Mouse (Mus musculus) small intestine, adult 2 months (tissue): ENCODE measurements around the gene Hes7. TPM values are rescaled to one million over a fixed set of nuclear protein-coding genes. Genes with fewer than 3 reads are reported as not detected.

Experiments used
- H3K27ac ChIP-seq: fragments of 200-500 bp; 2 replicates; pipeline ENCODE4 v1.5.1; 2012; ENCODE audit warnings: low read depth, low read length, control low read depth, inconsistent platforms; ENCODE audit not compliant: insufficient read depth
- H3K27me3 ChIP-seq: fragments of 200-500 bp; 2 replicates; pipeline ENCODE4 v1.6.1; 2012; ENCODE audit warnings: mild to moderate bottlenecking, moderate library complexity, low read length, inconsistent platforms; ENCODE audit not compliant: control insufficient read depth, insufficient read depth
- H3K36me3 ChIP-seq: fragments of 200-500 bp; 2 replicates; pipeline ENCODE4 v1.6.1; 2012; ENCODE audit warnings: mild to moderate bottlenecking, low read length, control low read depth, inconsistent platforms; ENCODE audit not compliant: control insufficient read depth, insufficient read depth
- H3K4me1 ChIP-seq: fragments of 200-500 bp; 2 replicates; pipeline ENCODE4 v1.6.1; 2012; ENCODE audit warnings: low read length, inconsistent platforms, mixed read lengths; ENCODE audit not compliant: control insufficient read depth, insufficient read depth, insufficient read length
- H3K4me3 ChIP-seq: fragments of 200-500 bp; 2 replicates; pipeline ENCODE4 v1.5.1; 2012; ENCODE audit warnings: low read depth, mild to moderate bottlenecking, control low read depth, inconsistent platforms, low read length, moderate library complexity
- CTCF ChIP-seq: fragments of 200-500 bp; IDR thresholded peaks from 2 replicates; pipeline ENCODE4 v1.5.1; 2012; ENCODE audit warnings: low read depth, mild to moderate bottlenecking, control low read depth, inconsistent platforms, low read length, moderate library complexity, mixed read lengths; ENCODE audit not compliant: insufficient replicate concordance, insufficient read length; ENCODE audit errors: extremely low read depth
- POLR2A ChIP-seq: fragments of 200-500 bp; IDR thresholded peaks from 2 replicates; pipeline ENCODE4 v1.6.1; 2012; ENCODE audit warnings: low read depth, mild to moderate bottlenecking, control low read depth, inconsistent platforms, low read length, moderate library complexity
- WGBS: fragments of 180-500 bp; shearing (Covaris S2); methylation state at CpG from one replicate; pipeline ENCODE4 v1.1.7; 2018; 5-methylcytosine and 5-hydroxymethylcytosine counted together
- polyA plus RNA-seq: library from polyadenylated mRNA; depleted of rRNA; stranded (reverse); fragments of >200 nt; gene quantifications from 2 replicates; pipeline ENCODE4 v1.2.3, GENCODE M21; 2012

Gene Hes7
- polyA plus RNA-seq, 1 experiment, result 1.1 TPM

DNA sequence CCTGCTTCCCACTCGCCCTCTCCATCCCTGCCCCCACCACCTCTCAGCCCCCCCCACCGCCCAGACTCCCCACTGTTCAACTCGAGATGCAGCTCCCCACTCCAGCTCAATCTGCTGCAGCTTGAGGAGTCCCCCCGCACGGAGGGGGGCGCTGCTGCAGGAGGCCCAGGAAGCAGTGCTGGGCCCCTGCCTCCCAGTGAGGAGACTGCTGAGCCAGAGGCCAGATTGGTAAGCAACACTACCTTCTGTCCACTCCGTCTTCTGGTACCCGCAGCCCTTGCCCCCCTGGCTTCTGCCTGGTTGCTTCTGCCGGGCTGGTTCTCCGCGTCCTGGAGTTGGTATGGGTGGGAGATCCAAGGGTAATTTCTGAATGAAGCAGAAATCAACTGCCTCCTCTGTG lies 13.4 kb upstream of the Hes7 start:
- 91% methylated on average over 11 of the region's 11 CpGs for WGBS
- H3K36me3 ChIP-seq, result peaks cover 77% of the 10 kb centered on the region

DNA sequence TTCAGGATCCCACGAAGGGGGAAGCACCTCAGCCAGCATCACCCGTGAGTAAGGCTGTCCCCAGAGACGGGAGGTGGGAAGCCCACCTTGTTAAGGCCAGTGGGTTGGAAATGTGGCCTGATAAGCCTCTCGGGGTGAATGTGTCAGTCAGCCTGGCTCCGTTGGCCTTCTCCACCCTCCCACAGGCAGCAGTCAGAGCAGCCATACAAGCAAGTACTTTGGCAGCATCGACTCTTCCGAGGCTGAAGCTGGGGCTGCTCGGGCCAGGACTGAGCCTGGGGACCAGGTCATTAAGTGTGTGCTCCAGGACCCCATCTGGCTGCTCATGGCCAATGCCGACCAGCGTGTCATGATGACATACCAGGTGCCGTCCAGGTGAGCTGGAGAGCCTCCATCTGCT lies 12.5 kb upstream of the Hes7 start:
- WGBS, result 92% methylated on average over 11 of the region's 11 CpGs
- Histone ChIP-seq H3K27me3 (no peaks in the 10 kb centered on the region), H3K36me3 (peaks cover 69% of the 10 kb centered on the region), H3K4me1 (no peaks in the 10 kb centered on the region), H3K4me3 (no peak overlapping the region), H3K27ac (no peak overlapping the region)
- TF ChIP-seq CTCF (no peak), POLR2A (no peak)

More for the DNA sequence above, 13.4 kb upstream of the Hes7 start:
- Histone ChIP-seq H3K27ac (no peak overlapping the region), H3K4me3 (no peak overlapping the region), H3K27me3 (no peaks in the 10 kb centered on the region), H3K4me1 (no peaks in the 10 kb centered on the region)
- TF ChIP-seq POLR2A, result no peak
- TF ChIP-seq CTCF, result no peak

DNA sequence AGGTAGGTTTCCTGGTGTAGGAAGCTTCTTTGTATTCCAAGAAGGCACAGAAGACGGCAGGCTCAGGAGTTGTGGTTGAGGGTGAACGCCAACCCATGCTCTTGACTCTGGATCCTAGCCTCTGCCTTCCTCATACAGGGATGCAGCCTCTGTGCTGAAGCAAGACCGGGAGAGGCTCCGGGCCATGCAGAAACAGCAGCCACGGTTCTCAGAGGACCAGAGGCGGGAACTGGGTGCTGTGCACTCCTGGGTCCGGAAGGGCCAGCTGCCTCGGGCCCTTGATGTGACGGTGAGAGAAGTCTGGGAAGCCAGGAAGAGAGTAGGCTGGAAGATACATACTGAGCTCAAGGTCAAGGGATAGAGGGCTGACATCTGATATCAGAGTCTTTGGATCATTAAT lies 12.0 kb upstream of the Hes7 start:
- Histone ChIP-seq H3K4me3 (no peak overlapping the region), H3K4me1 (no peaks in the 10 kb centered on the region), H3K27me3 (no peaks in the 10 kb centered on the region), H3K27ac (no peak overlapping the region), H3K36me3 (peaks cover 63% of the 10 kb centered on the region)
- TF ChIP-seq POLR2A (no peak), CTCF (no peak)
- WGBS, result 85% methylated on average over 9 of the region's 9 CpGs

DNA sequence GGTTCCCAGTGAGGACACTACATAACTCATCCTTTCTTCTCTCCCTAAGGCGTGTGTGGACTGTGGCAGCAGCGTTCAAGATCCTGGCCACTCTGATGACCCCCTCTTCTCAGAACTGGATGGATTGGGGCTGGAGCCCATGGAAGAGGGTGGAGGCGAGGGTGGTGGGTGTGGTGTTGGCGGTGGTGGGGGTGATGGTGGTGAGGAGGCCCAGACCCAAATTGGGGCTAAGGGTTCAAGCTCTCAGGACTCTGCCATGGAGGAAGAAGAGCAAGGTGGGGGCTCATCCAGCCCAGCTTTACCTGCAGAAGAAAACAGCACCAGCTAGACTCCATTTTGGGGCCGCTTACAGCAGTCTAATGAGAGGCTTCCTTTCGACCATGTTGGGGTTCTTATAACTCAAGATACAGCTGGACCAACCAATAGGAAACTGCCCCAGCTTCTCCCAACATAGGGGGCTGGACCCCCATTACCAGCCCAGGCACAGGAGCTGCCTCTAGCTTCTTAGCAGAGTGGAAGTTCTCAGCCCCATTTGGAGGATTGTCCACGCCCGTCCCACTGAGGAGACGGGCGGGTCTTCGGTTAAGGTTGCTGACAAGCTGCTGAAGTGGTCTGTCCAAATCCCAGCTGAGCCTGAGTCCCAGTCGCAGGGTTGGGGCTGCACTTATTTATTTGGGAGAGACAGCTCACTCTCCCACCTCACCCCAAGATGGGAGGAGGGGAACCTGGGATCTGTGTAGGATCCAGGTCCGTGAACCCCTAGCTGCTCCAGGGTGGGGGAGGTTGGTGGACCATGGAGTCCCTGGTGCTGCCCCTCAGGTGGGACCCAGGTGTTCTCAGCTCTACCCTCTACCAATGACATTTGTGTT lies 10.9 kb upstream of the Hes7 start:
- TF ChIP-seq CTCF (no peak), POLR2A (no peak)
- no peak overlapping the region for H3K27ac ChIP-seq

DNA sequence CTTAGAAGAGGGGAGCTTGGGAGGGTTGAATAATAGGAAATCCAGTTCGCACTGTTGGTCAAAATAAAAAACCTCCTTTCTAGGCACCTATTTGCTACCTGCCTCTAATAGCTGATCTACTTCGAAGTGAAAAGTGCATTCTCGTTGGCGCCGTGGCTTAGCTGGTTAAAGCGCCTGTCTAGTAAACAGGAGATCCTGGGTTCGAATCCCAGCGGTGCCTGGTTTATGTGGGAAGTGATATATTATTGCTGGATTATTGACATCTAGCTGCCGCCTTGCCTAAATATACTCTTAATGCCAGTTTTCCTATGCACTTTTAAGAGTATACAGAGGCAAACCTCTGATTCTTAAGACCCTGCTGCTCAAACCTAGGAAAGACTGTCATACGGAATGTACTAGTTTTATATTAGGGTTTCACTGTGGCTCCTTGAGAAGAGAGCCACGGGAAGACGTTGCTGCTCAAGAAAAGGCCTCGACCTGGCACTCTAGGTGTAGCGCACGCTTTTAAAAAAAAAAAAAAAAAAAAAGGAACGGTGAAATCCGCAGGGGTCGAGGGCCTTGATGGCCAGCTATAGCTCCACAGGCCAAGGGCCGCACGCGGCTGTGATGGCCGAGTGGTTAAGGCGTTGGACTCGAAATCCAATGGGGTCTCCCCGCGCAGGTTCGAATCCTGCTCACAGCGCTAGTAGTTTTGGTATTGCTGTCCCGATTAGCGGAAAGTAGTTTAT lies 9.7 kb upstream of the Hes7 start:
- peaks cover 41% of the 10 kb centered on the region for H3K36me3 ChIP-seq
- no peaks in the 10 kb centered on the region for H3K27me3 ChIP-seq
- 2% methylated on average over 30 of the region's 30 CpGs for WGBS
- TF ChIP-seq POLR2A, result peak; percentile 35; the same call in 1 of the 2 replicates
- no peak for TF ChIP-seq CTCF
- H3K4me1 ChIP-seq, result no peaks in the 10 kb centered on the region
- no peak overlapping the region for H3K27ac ChIP-seq
- peak overlapping the region; percentile 59 for H3K4me3 ChIP-seq

More for the DNA sequence above, 10.9 kb upstream of the Hes7 start:
- H3K36me3 ChIP-seq, result peaks cover 53% of the 10 kb centered on the region
- H3K4me3 ChIP-seq, result no peak overlapping the region
- no peaks in the 10 kb centered on the region for H3K4me1 ChIP-seq
- H3K27me3 ChIP-seq, result no peaks in the 10 kb centered on the region
- WGBS, result 86% methylated on average over 13 of the region's 13 CpGs

DNA sequence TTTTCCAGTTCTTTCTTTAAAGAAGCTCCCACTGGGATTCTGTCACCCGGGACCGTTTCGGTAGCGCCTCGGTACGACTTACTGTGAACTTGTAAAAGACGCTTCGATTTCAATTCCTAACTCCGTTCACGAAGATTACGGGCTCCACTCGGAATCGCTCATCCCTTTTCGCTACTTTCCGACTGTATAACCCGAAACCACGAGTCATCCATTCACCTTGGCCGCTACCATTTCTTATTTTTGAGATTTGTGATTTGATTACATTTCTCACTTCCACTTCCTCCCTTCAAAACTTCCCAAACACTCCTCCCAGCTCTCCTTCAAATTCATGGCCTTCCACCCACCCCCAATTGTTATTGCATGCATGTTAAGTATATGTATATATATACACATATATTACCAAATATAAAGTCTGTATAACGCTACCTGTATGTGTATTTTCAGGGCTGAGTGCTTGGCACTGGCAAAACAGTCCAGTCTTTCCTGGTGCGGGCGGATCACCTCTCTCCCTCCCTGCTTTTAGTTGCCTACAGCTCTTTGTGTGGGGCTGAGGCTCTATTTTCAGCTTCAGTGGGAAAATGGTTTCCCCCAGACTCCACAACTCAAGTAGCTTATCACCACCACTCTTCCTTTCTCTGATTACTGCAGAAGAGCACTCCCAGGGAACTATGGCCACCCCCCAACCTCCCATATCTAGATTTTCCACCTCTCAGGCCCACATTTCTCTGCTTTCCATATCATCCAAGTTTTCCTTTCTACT lies 9.0 kb upstream of the Hes7 start:
- 13% methylated on average over 21 of the region's 21 CpGs for WGBS
- H3K36me3 ChIP-seq, result peaks cover 34% of the 10 kb centered on the region
- no peaks in the 10 kb centered on the region for H3K27me3 ChIP-seq
- peak overlapping the region; percentile 59 for H3K4me3 ChIP-seq
- no peak for TF ChIP-seq POLR2A
- TF ChIP-seq CTCF, result no peak
- no peak overlapping the region for H3K27ac ChIP-seq
- no peaks in the 10 kb centered on the region for H3K4me1 ChIP-seq

DNA sequence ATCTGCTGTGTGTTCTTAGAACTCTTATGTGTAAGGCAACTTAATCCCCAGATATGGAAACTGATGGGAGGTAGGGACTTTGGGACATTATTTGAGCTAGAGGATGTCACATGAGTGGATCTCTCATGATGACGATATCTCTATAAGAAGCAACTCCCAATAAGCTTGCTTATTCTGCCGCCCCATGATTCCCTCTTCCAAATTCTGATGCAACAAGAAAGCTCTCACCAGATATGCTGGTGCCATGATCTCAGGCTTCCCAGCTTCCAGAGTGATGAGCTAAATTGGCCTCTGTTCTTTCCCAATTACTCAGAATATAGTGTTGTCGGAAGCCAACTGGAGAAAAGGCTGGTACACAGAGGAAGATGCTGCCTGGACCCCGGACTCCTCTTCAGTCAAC lies 8.3 kb upstream of the Hes7 start:
- H3K27me3 ChIP-seq, result no peaks in the 10 kb centered on the region
- TF ChIP-seq CTCF (no peak), POLR2A (no peak)
- H3K4me3 ChIP-seq, result no peak overlapping the region
- no peak overlapping the region for H3K27ac ChIP-seq
- H3K4me1 ChIP-seq, result no peaks in the 10 kb centered on the region
- WGBS, result 80% methylated on average over 4 of the region's 4 CpGs
- peaks cover 28% of the 10 kb centered on the region for H3K36me3 ChIP-seq
